Mouse (Mus musculus): ENCODE data around the gene St6galnac3. TPM values are rescaled to one million over a fixed set of nuclear protein-coding genes. Genes with fewer than 3 reads are reported as not detected.

The St6galnac3 gene
- total RNA-seq, 4 experiments from 2014 or later, result 19.2 to 25.5 (median 24.8) TPM

GRCm38 (mm10) chr3:153690553-153690952, 34.4 kb downstream of the St6galnac3 start:
- no peak for DNase-seq (ENCODE audit: low spot score in 2 of 2)

GRCm38 (mm10) chr3:153689793-153690291, 35.1 kb downstream of the St6galnac3 start:
- DNase-seq (ENCODE audit: low spot score in 2 of 2), result no peak

GRCm38 (mm10) chr3:153687896-153688295, 37.1 kb downstream of the St6galnac3 start:
- no peak for DNase-seq (ENCODE audit: low spot score in 2 of 2)

- no peak for DNase-seq (ENCODE audit: low spot score in 2 of 2)
Observed at GRCm38 (mm10) chr3:153684909-153685308, 40.1 kb downstream of the St6galnac3 start.

GRCm38 (mm10) chr3:153682303-153682702, 42.7 kb downstream of the St6galnac3 start:
- no peak for DNase-seq (ENCODE audit: low spot score in 2 of 2)

GRCm38 (mm10) chr3:153681720-153682119, 43.3 kb downstream of the St6galnac3 start:
- DNase-seq (ENCODE audit: low spot score in 2 of 2), result no peak

GRCm38 (mm10) chr3:153675832-153676231, 49.1 kb downstream of the St6galnac3 start:
- no peak for DNase-seq (ENCODE audit: low spot score in 2 of 2)

- no peak for DNase-seq (ENCODE audit: low spot score in 2 of 2)
Observed at GRCm38 (mm10) chr3:153675073-153675472, 49.9 kb downstream of the St6galnac3 start.

GRCm38 (mm10) chr3:153674359-153674758, 50.6 kb downstream of the St6galnac3 start:
- no peak for DNase-seq (ENCODE audit: low spot score in 2 of 2)

- DNase-seq (ENCODE audit: low spot score in 2 of 2), result no peak
Observed at GRCm38 (mm10) chr3:153673451-153673850, 51.5 kb downstream of the St6galnac3 start.

GRCm38 (mm10) chr3:153670953-153671674, 53.9 kb downstream of the St6galnac3 start:
- no peak for DNase-seq (ENCODE audit: low spot score in 2 of 2)

- DNase-seq (ENCODE audit: low spot score in 2 of 2), result no peak
Observed at GRCm38 (mm10) chr3:153669737-153670435, 55.1 kb downstream of the St6galnac3 start.

- no peak for DNase-seq (ENCODE audit: low spot score in 2 of 2)
Observed at GRCm38 (mm10) chr3:153669329-153669728, 55.6 kb downstream of the St6galnac3 start.

GRCm38 (mm10) chr3:153668447-153669290, 56.3 kb downstream of the St6galnac3 start:
- DNase-seq (ENCODE audit: low spot score in 2 of 2), result no peak

- DNase-seq (ENCODE audit: low spot score in 2 of 2), result no peak
Observed at GRCm38 (mm10) chr3:153664696-153665095, 60.3 kb downstream of the St6galnac3 start.

GRCm38 (mm10) chr3:153663841-153664427, 61.0 kb downstream of the St6galnac3 start:
- DNase-seq (ENCODE audit: low spot score in 2 of 2), result no peak

- DNase-seq (ENCODE audit: low spot score in 2 of 2), result no peak
Observed at GRCm38 (mm10) chr3:153662796-153663195, 62.2 kb downstream of the St6galnac3 start.

GRCm38 (mm10) chr3:153661927-153662326, 63.0 kb downstream of the St6galnac3 start:
- DNase-seq (ENCODE audit: low spot score in 2 of 2), result peak in 1 of 2 experiments; percentile 61

GRCm38 (mm10) chr3:153659575-153660168, 65.3 kb downstream of the St6galnac3 start:
- DNase-seq (ENCODE audit: low spot score in 2 of 2), result no peak

- DNase-seq (ENCODE audit: low spot score in 2 of 2), result peak; percentile 33 to 39
Observed at GRCm38 (mm10) chr3:153658051-153658777, 66.8 kb downstream of the St6galnac3 start.

Data from left cerebral cortex, adult 8-10 months (tissue).